Mouse (Mus musculus): ENCODE measurements around the gene Them5. TPM values are rescaled to one million over a fixed set of nuclear protein-coding genes. Genes with fewer than 3 reads are reported as not detected.

Gene Them5
- total and polyA plus RNA-seq, 2 experiments, result 0.09 TPM; not detected in 1

- no peak for TF ChIP-seq POLR2A (IDR thresholded peaks at IDR 0.05; ENCODE audit: extremely low read depth, insufficient read depth, low read length)
- no peak for TF ChIP-seq CTCF (IDR thresholded peaks at IDR 0.05; ENCODE audit: low read depth, low read length)
- Histone ChIP-seq H3K4me1 (ENCODE audit: control insufficient read depth, insufficient read depth, low read length) (peaks cover 27% of the 10 kb centered on the region), H3K27ac (replicated peaks; ENCODE audit: insufficient read depth, low read depth, low read length) (peak overlapping the region; percentile 84), H3K9ac (ENCODE audit: low read depth, low read length) (0 out of 2 replicates have a peak overlapping the region, but pooled peaks have one; percentile 14), H3K4me3 (ENCODE audit: insufficient read depth, low read depth, low read length) (no peak overlapping the region), H3K36me3 (ENCODE audit: control insufficient read depth, insufficient read depth, low read length) (peaks cover 4% of the 10 kb centered on the region; the same call in 1 of the 2 replicates), H3K27me3 (ENCODE audit: control insufficient read depth, insufficient read depth, low read length) (no peaks in the 10 kb centered on the region), H3K79me2 (ENCODE audit: control insufficient read depth, insufficient read depth, low read length) (no peaks in the 10 kb centered on the region; the same call in 1 of the 2 replicates)
- no peak for DNase-seq (ENCODE audit: extremely low read depth, low read depth, low spot score)
- whole genome bisulfite sequencing, result 3% methylated on average over 3 of the region's 3 CpGs
These were observed 30.1 kb downstream of the Them5 start for GRCm38 (mm10) chr3:94372038-94372437.

- peak; percentile 89 for DNase-seq (ENCODE audit: extremely low read depth, low read depth, low spot score)
- H3K27me3 ChIP-seq (ENCODE audit: control insufficient read depth, insufficient read depth, low read length), result no peaks in the 10 kb centered on the region
- H3K79me2 ChIP-seq (ENCODE audit: control insufficient read depth, insufficient read depth, low read length), result no peaks in the 10 kb centered on the region; the same call in 1 of the 2 replicates
- peaks cover 4% of the 10 kb centered on the region; the same call in 1 of the 2 replicates for H3K36me3 ChIP-seq (ENCODE audit: control insufficient read depth, insufficient read depth, low read length)
- WGBS, result 6% methylated on average over 5 of the region's 5 CpGs
- peak within 1 kb of the TSS; percentile 81 for H3K9ac ChIP-seq (ENCODE audit: low read depth, low read length)
- peaks cover 24% of the 10 kb centered on the region for H3K4me1 ChIP-seq (ENCODE audit: control insufficient read depth, insufficient read depth, low read length)
- peak within 1 kb of the TSS; percentile 64 for H3K4me3 ChIP-seq (ENCODE audit: insufficient read depth, low read depth, low read length)
- peak within 1 kb of the TSS; percentile 99 for H3K27ac ChIP-seq (replicated peaks; ENCODE audit: insufficient read depth, low read depth, low read length)
- TF ChIP-seq POLR2A (IDR thresholded peaks at IDR 0.05; ENCODE audit: extremely low read depth, insufficient read depth, low read length) (peak; percentile 81), CTCF (IDR thresholded peaks at IDR 0.05; ENCODE audit: low read depth, low read length) (no peak)
These were observed 30.7 kb downstream of the Them5 start, which contains the start of gene Rorc for GRCm38 (mm10) chr3:94372641-94373040. Rorc (plus strand) TSS chr3:94372794.

GRCm38 (mm10) chr3:94373090-94373489 is 31.2 kb downstream of the Them5 start:
- DNase-seq (ENCODE audit: extremely low read depth, low read depth, low spot score), result peak; percentile 62
- Histone ChIP-seq H3K79me2 (ENCODE audit: control insufficient read depth, insufficient read depth, low read length) (no peaks in the 10 kb centered on the region; the same call in 1 of the 2 replicates), H3K27me3 (ENCODE audit: control insufficient read depth, insufficient read depth, low read length) (no peaks in the 10 kb centered on the region), H3K4me3 (ENCODE audit: insufficient read depth, low read depth, low read length) (peak overlapping the region; percentile 64), H3K9ac (ENCODE audit: low read depth, low read length) (peak overlapping the region; percentile 81), H3K27ac (replicated peaks; ENCODE audit: insufficient read depth, low read depth, low read length) (peak overlapping the region; percentile 99), H3K36me3 (ENCODE audit: control insufficient read depth, insufficient read depth, low read length) (peaks cover 4% of the 10 kb centered on the region; the same call in 1 of the 2 replicates), H3K4me1 (ENCODE audit: control insufficient read depth, insufficient read depth, low read length) (peaks cover 19% of the 10 kb centered on the region)
- WGBS, result 3% methylated on average over 10 of the region's 10 CpGs
- TF ChIP-seq POLR2A (IDR thresholded peaks at IDR 0.05; ENCODE audit: extremely low read depth, insufficient read depth, low read length) (no peak), CTCF (IDR thresholded peaks at IDR 0.05; ENCODE audit: low read depth, low read length) (no peak)

DNA sequence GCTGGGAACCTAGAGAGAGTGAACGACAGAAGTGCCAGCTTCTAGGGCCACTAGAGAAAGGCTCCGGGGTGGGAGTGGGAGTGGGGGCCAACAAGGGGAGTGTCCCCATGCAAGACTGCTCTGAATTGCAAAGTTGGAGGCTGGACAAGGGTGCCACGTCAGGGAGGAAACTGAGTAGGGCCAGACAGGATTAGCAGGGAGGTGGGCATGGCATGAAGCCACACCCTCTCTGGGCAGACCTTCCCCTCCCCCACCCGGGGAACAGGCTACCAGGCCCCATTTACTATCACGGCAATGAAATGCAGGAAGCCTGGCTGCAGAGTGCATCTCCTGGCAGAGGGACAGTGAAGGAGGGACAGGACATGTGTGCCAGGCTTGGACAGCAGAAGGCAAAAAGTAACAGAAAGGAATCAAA is 31.7 kb downstream of the Them5 start:
- TF ChIP-seq POLR2A (IDR thresholded peaks at IDR 0.05; ENCODE audit: extremely low read depth, insufficient read depth, low read length) (no peak), CTCF (IDR thresholded peaks at IDR 0.05; ENCODE audit: low read depth, low read length) (no peak)
- Histone ChIP-seq H3K4me1 (ENCODE audit: control insufficient read depth, insufficient read depth, low read length) (peaks cover 15% of the 10 kb centered on the region), H3K27me3 (ENCODE audit: control insufficient read depth, insufficient read depth, low read length) (no peaks in the 10 kb centered on the region), H3K9ac (ENCODE audit: low read depth, low read length) (peak overlapping the region; percentile 81), H3K36me3 (ENCODE audit: control insufficient read depth, insufficient read depth, low read length) (peaks cover 4% of the 10 kb centered on the region; the same call in 1 of the 2 replicates), H3K4me3 (ENCODE audit: insufficient read depth, low read depth, low read length) (peak overlapping the region; percentile 64), H3K27ac (replicated peaks; ENCODE audit: insufficient read depth, low read depth, low read length) (peak overlapping the region; percentile 99), H3K79me2 (ENCODE audit: control insufficient read depth, insufficient read depth, low read length) (no peaks in the 10 kb centered on the region; the same call in 1 of the 2 replicates)
- DNase-seq (ENCODE audit: extremely low read depth, low read depth, low spot score), result peak; percentile 93
- WGBS, result 0% methylated on average over 5 of the region's 5 CpGs

GRCm38 (mm10) chr3:94374636-94375035 is 32.7 kb downstream of the Them5 start:
- TF ChIP-seq CTCF (IDR thresholded peaks at IDR 0.05; ENCODE audit: low read depth, low read length), result no peak
- Histone ChIP-seq H3K27me3 (ENCODE audit: control insufficient read depth, insufficient read depth, low read length) (no peaks in the 10 kb centered on the region), H3K4me3 (ENCODE audit: insufficient read depth, low read depth, low read length) (no peak overlapping the region), H3K27ac (replicated peaks; ENCODE audit: insufficient read depth, low read depth, low read length) (peak overlapping the region; percentile 71), H3K36me3 (ENCODE audit: control insufficient read depth, insufficient read depth, low read length) (peaks cover 4% of the 10 kb centered on the region; the same call in 1 of the 2 replicates), H3K9ac (ENCODE audit: low read depth, low read length) (peak overlapping the region; percentile 29), H3K79me2 (ENCODE audit: control insufficient read depth, insufficient read depth, low read length) (no peaks in the 10 kb centered on the region; the same call in 1 of the 2 replicates), H3K4me1 (ENCODE audit: control insufficient read depth, insufficient read depth, low read length) (peaks cover 15% of the 10 kb centered on the region)
- peak; percentile 75 for DNase-seq (ENCODE audit: extremely low read depth, low read depth, low spot score)

DNA sequence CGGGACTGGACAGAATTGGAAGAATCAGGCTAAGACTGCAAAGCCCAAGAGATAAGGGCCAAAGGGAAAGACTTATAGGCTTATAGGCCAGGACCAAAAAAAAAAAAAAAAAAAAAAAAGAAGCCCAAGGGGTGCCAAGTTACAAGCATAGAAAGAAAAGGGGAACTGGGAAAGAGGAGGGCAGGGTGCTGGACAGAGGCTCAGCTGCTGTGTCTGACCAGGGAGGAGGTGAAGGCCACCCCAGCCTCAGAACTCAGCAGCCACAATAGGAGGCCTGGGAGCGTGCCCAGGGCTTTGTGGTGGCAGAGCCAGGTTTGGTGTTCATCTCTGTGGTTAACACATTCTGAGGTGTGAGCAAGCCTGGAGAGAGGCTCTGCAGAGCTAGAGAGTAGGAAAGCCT is 33.2 kb downstream of the Them5 start:
- TF ChIP-seq POLR2A (IDR thresholded peaks at IDR 0.05; ENCODE audit: extremely low read depth, insufficient read depth, low read length) (no peak), CTCF (IDR thresholded peaks at IDR 0.05; ENCODE audit: low read depth, low read length) (no peak)
- Histone ChIP-seq H3K4me1 (ENCODE audit: control insufficient read depth, insufficient read depth, low read length) (peaks cover 15% of the 10 kb centered on the region), H3K4me3 (ENCODE audit: insufficient read depth, low read depth, low read length) (no peak overlapping the region), H3K27ac (replicated peaks; ENCODE audit: insufficient read depth, low read depth, low read length) (peak overlapping the region; percentile 46; the same call in 1 of the 2 replicates), H3K9ac (ENCODE audit: low read depth, low read length) (no peak overlapping the region), H3K36me3 (ENCODE audit: control insufficient read depth, insufficient read depth, low read length) (peaks cover 4% of the 10 kb centered on the region; the same call in 1 of the 2 replicates), H3K79me2 (ENCODE audit: control insufficient read depth, insufficient read depth, low read length) (no peaks in the 10 kb centered on the region; the same call in 1 of the 2 replicates), H3K27me3 (ENCODE audit: control insufficient read depth, insufficient read depth, low read length) (no peaks in the 10 kb centered on the region)
- WGBS, result 29% methylated on average over 2 of the region's 2 CpGs
- peak; percentile 34 for DNase-seq (ENCODE audit: extremely low read depth, low read depth, low spot score)
